Mouse (Mus musculus) small intestine, adult 2 months (tissue): ENCODE results near the gene Mrpl38. TPM values are rescaled to one million over a fixed set of nuclear protein-coding genes. Genes with fewer than 3 reads are reported as not detected.

ENCODE experiments used
- H3K27ac ChIP-seq: fragments of 200-500 bp; 2 replicates; pipeline ENCODE4 v1.5.1; 2012; ENCODE audit warnings: low read depth, low read length, control low read depth, inconsistent platforms; ENCODE audit not compliant: insufficient read depth
- H3K27me3 ChIP-seq: fragments of 200-500 bp; 2 replicates; pipeline ENCODE4 v1.6.1; 2012; ENCODE audit warnings: mild to moderate bottlenecking, moderate library complexity, low read length, inconsistent platforms; ENCODE audit not compliant: control insufficient read depth, insufficient read depth
- H3K36me3 ChIP-seq: fragments of 200-500 bp; 2 replicates; pipeline ENCODE4 v1.6.1; 2012; ENCODE audit warnings: mild to moderate bottlenecking, low read length, control low read depth, inconsistent platforms; ENCODE audit not compliant: control insufficient read depth, insufficient read depth
- H3K4me1 ChIP-seq: fragments of 200-500 bp; 2 replicates; pipeline ENCODE4 v1.6.1; 2012; ENCODE audit warnings: low read length, inconsistent platforms, mixed read lengths; ENCODE audit not compliant: control insufficient read depth, insufficient read depth, insufficient read length
- H3K4me3 ChIP-seq: fragments of 200-500 bp; 2 replicates; pipeline ENCODE4 v1.5.1; 2012; ENCODE audit warnings: low read depth, mild to moderate bottlenecking, control low read depth, inconsistent platforms, low read length, moderate library complexity
- CTCF ChIP-seq: fragments of 200-500 bp; IDR thresholded peaks from 2 replicates; pipeline ENCODE4 v1.5.1; 2012; ENCODE audit warnings: low read depth, mild to moderate bottlenecking, control low read depth, inconsistent platforms, low read length, moderate library complexity, mixed read lengths; ENCODE audit not compliant: insufficient replicate concordance, insufficient read length; ENCODE audit errors: extremely low read depth
- POLR2A ChIP-seq: fragments of 200-500 bp; IDR thresholded peaks from 2 replicates; pipeline ENCODE4 v1.6.1; 2012; ENCODE audit warnings: low read depth, mild to moderate bottlenecking, control low read depth, inconsistent platforms, low read length, moderate library complexity
- WGBS: fragments of 180-500 bp; shearing (Covaris S2); methylation state at CpG from one replicate; pipeline ENCODE4 v1.1.7; 2018; 5-methylcytosine and 5-hydroxymethylcytosine counted together
- polyA plus RNA-seq: library from polyadenylated mRNA; depleted of rRNA; stranded (reverse); fragments of >200 nt; gene quantifications from 2 replicates; pipeline ENCODE4 v1.2.3, GENCODE M21; 2012

Mrpl38 gene
- polyA plus RNA-seq, 1 experiment, result 40.1 TPM

GRCm38 (mm10) chr11:116132366-116133333 is 6.0 kb downstream of the Mrpl38 start:
- H3K36me3 ChIP-seq, result peaks cover 6% of the 10 kb centered on the region; the same call in 1 of the 2 replicates
- no peak overlapping the region for H3K4me3 ChIP-seq
- H3K27me3 ChIP-seq, result no peaks in the 10 kb centered on the region
- peaks cover 18% of the 10 kb centered on the region for H3K4me1 ChIP-seq
- TF ChIP-seq POLR2A (no peak), CTCF (no peak)
- H3K27ac ChIP-seq, result no peak overlapping the region
- WGBS, result 80% methylated on average over 16 of the region's 16 CpGs

- H3K27me3 ChIP-seq, result no peaks in the 10 kb centered on the region
- H3K27ac ChIP-seq, result peak overlapping the region; percentile 97
- 72% methylated on average over 15 of the region's 15 CpGs for WGBS
- no peak for TF ChIP-seq POLR2A
- TF ChIP-seq CTCF, result no peak
- peaks cover 23% of the 10 kb centered on the region for H3K4me1 ChIP-seq
- peak overlapping the region; percentile 73 for H3K4me3 ChIP-seq
- peaks cover 14% of the 10 kb centered on the region for H3K36me3 ChIP-seq
Measured at GRCm38 (mm10) chr11:116131349-116132170, 7.1 kb downstream of the Mrpl38 start.

GRCm38 (mm10) chr11:116130488-116131205 is 8.0 kb downstream of the Mrpl38 start, which contains the start of gene Trim65:
Trim65 (minus strand) TSS chr11:116131128.
- TF ChIP-seq CTCF (peak; percentile 60), POLR2A (peak; percentile 13)
- Histone ChIP-seq H3K36me3 (peaks cover 24% of the 10 kb centered on the region), H3K27ac (peak within 1 kb of the TSS; percentile 97), H3K27me3 (no peaks in the 10 kb centered on the region), H3K4me3 (peak within 1 kb of the TSS; percentile 73), H3K4me1 (peaks cover 23% of the 10 kb centered on the region)
- under 1% methylated on average over 69 of the region's 69 CpGs for WGBS

GRCm38 (mm10) chr11:116129993-116130487 is 8.6 kb downstream of the Mrpl38 start:
- Histone ChIP-seq H3K27ac (peak overlapping the region; percentile 32), H3K27me3 (no peaks in the 10 kb centered on the region), H3K4me3 (peak overlapping the region; percentile 73), H3K36me3 (peaks cover 29% of the 10 kb centered on the region), H3K4me1 (peaks cover 23% of the 10 kb centered on the region)
- 22% methylated on average over 8 of the region's 8 CpGs for WGBS
- TF ChIP-seq POLR2A (no peak), CTCF (no peak)

GRCm38 (mm10) chr11:116129091-116129790 is 9.4 kb downstream of the Mrpl38 start:
- Histone ChIP-seq H3K4me1 (peaks cover 23% of the 10 kb centered on the region), H3K4me3 (peak overlapping the region; percentile 73), H3K27me3 (no peaks in the 10 kb centered on the region), H3K27ac (no peak overlapping the region), H3K36me3 (peaks cover 34% of the 10 kb centered on the region)
- no peak for TF ChIP-seq CTCF
- no peak for TF ChIP-seq POLR2A
- WGBS, result 78% methylated on average over 9 of the region's 9 CpGs

GRCm38 (mm10) chr11:116127986-116128385 is 10.7 kb downstream of the Mrpl38 start:
- H3K36me3 ChIP-seq, result peaks cover 46% of the 10 kb centered on the region
- H3K4me3 ChIP-seq, result no peak overlapping the region
- peaks cover 23% of the 10 kb centered on the region for H3K4me1 ChIP-seq
- 73% methylated on average over 9 of the region's 9 CpGs for WGBS
- TF ChIP-seq POLR2A (no peak), CTCF (no peak)
- no peaks in the 10 kb centered on the region for H3K27me3 ChIP-seq
- peak overlapping the region; percentile 6; the same call in 1 of the 2 replicates for H3K27ac ChIP-seq
